Mouse (Mus musculus) liver, embryonic 14.5 days (tissue): ENCODE measurements around the gene Dennd5a.

ENCODE experiments used
- CTCF ChIP-seq: IDR thresholded peaks from 2 replicates; pipeline ENCODE4 v1.5.1; 2016; ENCODE audit warnings: antibody characterized with exemption, low read depth, control low read depth
- EP300 ChIP-seq: IDR thresholded peaks from 2 replicates; pipeline ENCODE4 v1.6.1; 2016; ENCODE audit warnings: antibody characterized with exemption, low read depth

DNA sequence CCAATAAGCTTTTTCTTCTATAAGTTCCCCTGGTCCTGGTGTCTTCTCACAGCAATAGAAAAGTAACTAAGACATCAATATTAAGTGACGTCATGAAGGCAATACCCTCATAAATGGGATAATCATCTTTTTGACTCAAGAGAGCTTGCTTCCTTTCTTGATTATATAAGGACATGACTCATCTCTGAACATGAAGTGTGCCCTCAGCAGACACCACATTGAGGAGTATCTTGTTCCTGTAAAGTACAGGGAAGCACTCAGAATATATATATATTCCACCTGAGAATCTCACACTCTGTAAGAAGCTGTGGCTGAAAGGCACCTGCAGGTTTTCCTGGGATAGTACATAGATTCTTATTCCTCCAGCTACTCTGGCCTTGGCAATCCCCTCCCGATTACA, 77.7 kb downstream of the Dennd5a start:
- TF ChIP-seq CTCF (no peak), EP300 (no peak)
